Mouse (Mus musculus): ENCODE results near the gene Apon.

DNA sequence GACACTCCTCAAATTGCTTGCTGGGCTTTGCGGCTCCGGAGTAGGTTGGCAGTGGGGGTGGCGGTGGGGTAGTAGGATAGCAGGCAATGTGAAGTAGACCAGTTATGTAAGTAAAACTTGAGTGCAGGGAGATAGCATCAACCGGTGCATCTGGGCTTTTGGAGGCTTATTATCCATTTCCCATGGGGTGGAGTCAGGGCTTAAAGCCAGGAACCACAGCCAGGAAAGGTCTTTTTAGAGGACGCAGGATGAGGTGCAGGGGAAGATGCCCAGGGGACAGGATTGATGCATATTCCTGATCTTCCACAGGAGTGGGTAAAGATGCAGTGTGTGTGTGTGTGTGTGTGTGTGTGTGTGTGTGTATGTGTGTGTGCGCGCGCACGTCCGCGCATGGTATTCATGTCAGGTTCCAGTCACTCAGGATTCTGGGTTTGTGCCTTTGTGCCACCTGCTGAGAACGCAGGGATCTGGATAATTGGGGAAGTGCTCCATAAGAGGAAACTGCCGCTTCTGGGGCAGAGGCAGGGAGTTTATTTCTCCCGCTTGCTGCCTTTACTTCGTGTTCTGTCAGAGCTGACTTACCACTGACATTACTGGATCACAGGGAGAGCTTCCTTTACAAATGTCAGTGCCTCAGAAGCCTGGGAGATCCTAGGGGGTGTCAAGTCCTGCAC, 16.0 kb upstream of the Apon start:
- TF ChIP-seq CTCF (IDR thresholded peaks at IDR 0.05; ENCODE audit: control insufficient read depth, insufficient read depth, insufficient replicate concordance, low read depth, low read length) (no peak), POLR2A (IDR thresholded peaks at IDR 0.05; ENCODE audit: control insufficient read depth, low read depth, low read length) (no peak)

Measured in testis, adult 2 months (tissue).